Mouse (Mus musculus) liver, embryonic 14.5 days (tissue): Measurements from ENCODE around the gene Creb5. TPM values are rescaled to one million over a fixed set of nuclear protein-coding genes. Genes with fewer than 3 reads are reported as not detected.

ENCODE experiments used
- ATAC-seq: fragments of 200-750 bp; cut with Nextera tagmentation; 2 replicates; pipeline ENCODE4 v1.8.0; 2017; ENCODE audit warnings: moderate number of reproducible peaks, mild to moderate bottlenecking, moderate library complexity; ENCODE audit not compliant: insufficient read depth
- DNase-seq, 3 experiments: peaks; one replicate each; pipeline ENCODE4 v3.0.0-alpha.2; 2012 to 2013; ENCODE audit warnings: low read depth in 3 of 3, low spot score in 3 of 3
- H3K27ac ChIP-seq: fragments of 300-500 bp; sonication (generic); 2 replicates; pipeline ENCODE4 v1.5.1; 2014; ENCODE audit warnings: moderate library complexity, mild to moderate bottlenecking, control low read depth, inconsistent platforms
- H3K27me3 ChIP-seq: fragments of 300-500 bp; sonication (generic); 2 replicates; pipeline ENCODE4 v1.6.1; 2014; ENCODE audit warnings: mild to moderate bottlenecking, low read length, moderate library complexity; ENCODE audit not compliant: control insufficient read depth, insufficient read depth
- H3K36me3 ChIP-seq: fragments of 300-500 bp; sonication (generic); replicated peaks from 2 replicates; pipeline ENCODE4 v1.6.1; 2014; ENCODE audit warnings: low read depth; ENCODE audit not compliant: control insufficient read depth, insufficient read depth
- H3K4me1 ChIP-seq, 2 experiments: fragments of 200-500 bp in 1 of 2; fragments of 300-500 bp in 1 of 2; sonication (generic) in 1 of 2; replicated peaks; 2 replicates each; pipeline ENCODE4 v1.6.1; 2012 to 2014; ENCODE audit warnings: antibody characterized with exemption in 1 of 2, inconsistent platforms in 1 of 2, low read length in 1 of 2; ENCODE audit not compliant: control insufficient read depth in 2 of 2, insufficient read depth in 2 of 2
- H3K4me2 ChIP-seq: fragments of 300-500 bp; sonication (generic); 2 replicates; pipeline ENCODE4 v1.6.1; 2014; ENCODE audit warnings: low read depth, mild to moderate bottlenecking, control low read depth, moderate library complexity
- H3K4me3 ChIP-seq, 2 experiments: fragments of 200-500 bp in 1 of 2; fragments of 300-500 bp in 1 of 2; sonication (generic) in 1 of 2; 2 replicates each; pipeline ENCODE4 v1.5.1; 2012 to 2014; ENCODE audit warnings: low read depth in 2 of 2, low read length in 2 of 2, mild to moderate bottlenecking in 2 of 2, control low read depth in 1 of 2, inconsistent platforms in 1 of 2, moderate library complexity in 1 of 2; ENCODE audit not compliant: insufficient read depth in 1 of 2
- H3K9ac ChIP-seq: fragments of 300-500 bp; sonication (generic); replicated peaks from 2 replicates; pipeline ENCODE4 v1.6.1; 2014; ENCODE audit warnings: mild to moderate bottlenecking, control low read depth, moderate library complexity
- H3K9me3 ChIP-seq: fragments of 300-500 bp; sonication (generic); 2 replicates; pipeline ENCODE4 v1.6.1; 2016; ENCODE audit warnings: low read length, mixed read lengths; ENCODE audit not compliant: control insufficient read depth
- CTCF ChIP-seq: IDR thresholded peaks from 2 replicates; pipeline ENCODE4 v1.5.1; 2016; ENCODE audit warnings: antibody characterized with exemption, low read depth, control low read depth
- EP300 ChIP-seq: IDR thresholded peaks from 2 replicates; pipeline ENCODE4 v1.6.1; 2016; ENCODE audit warnings: antibody characterized with exemption, low read depth
- WGBS: fragments of 180-500 bp; shearing (Covaris S2); extraction: QIAGEN DNeasy Blood & Tissue Kit; methylation state at CpG from one replicate; pipeline ENCODE4 v1.1.7; 2014; ENCODE audit not compliant: insufficient replicate concordance; 5-methylcytosine and 5-hydroxymethylcytosine counted together
- polyA plus RNA-seq, 2 experiments: library from polyadenylated mRNA; depleted of rRNA in 1 of 2; stranded (reverse) in 1 of 2; unstranded in 1 of 2; fragments of >200 nt; fragmentation: Nextera tagmentation in 1 of 2; extraction: Ambion mirVana in 1 of 2; gene quantifications; 2 replicates each; pipeline versions ENCODE4 v1.2.1 to v1.2.3; 2012 to 2014

Gene Creb5
- polyA plus RNA-seq, 2 experiments: 0.04 to 0.06 TPM

- H3K27me3 ChIP-seq: no peaks in the 10 kb centered on the region
- no peak overlapping the region for H3K27ac ChIP-seq
- 60% methylated on average over 5 of the region's 5 CpGs for WGBS
- H3K9ac ChIP-seq: no peak overlapping the region
- no peaks in the 10 kb centered on the region for H3K36me3 ChIP-seq
- no peak overlapping the region for H3K4me2 ChIP-seq
- ATAC-seq (no peak), DNase-seq (no peak)
- H3K4me1 ChIP-seq: no peaks in the 10 kb centered on the region
- H3K9me3 ChIP-seq: no peaks in the 10 kb centered on the region
- H3K4me3 ChIP-seq: no peak overlapping the region
- no peak for TF ChIP-seq EP300
- no peak for TF ChIP-seq CTCF
These were observed 102.2 kb downstream of the Creb5 start for GRCm38 (mm10) chr6:53389277-53389676.

- H3K36me3 ChIP-seq: no peaks in the 10 kb centered on the region
- TF ChIP-seq CTCF (no peak), EP300 (no peak)
- no peak overlapping the region for H3K4me2 ChIP-seq
- H3K4me1 ChIP-seq: no peaks in the 10 kb centered on the region
- DNase-seq (no peak), ATAC-seq (no peak)
- H3K27me3 ChIP-seq: no peaks in the 10 kb centered on the region
- no peak overlapping the region for H3K27ac ChIP-seq
- no peak overlapping the region for H3K9ac ChIP-seq
- 14% methylated on average over 6 of the region's 6 CpGs for WGBS
- H3K4me3 ChIP-seq: no peak overlapping the region
- no peaks in the 10 kb centered on the region for H3K9me3 ChIP-seq
These were observed 103.3 kb downstream of the Creb5 start for GRCm38 (mm10) chr6:53390413-53390812.

GRCm38 (mm10) chr6:53394026-53394425, 107.0 kb downstream of the Creb5 start:
- no peaks in the 10 kb centered on the region for H3K27me3 ChIP-seq
- TF ChIP-seq CTCF: no peak
- TF ChIP-seq EP300: no peak
- no peak overlapping the region for H3K4me2 ChIP-seq
- H3K4me1 ChIP-seq: no peaks in the 10 kb centered on the region
- no peak for ATAC-seq
- H3K27ac ChIP-seq: no peak overlapping the region
- DNase-seq: no peak
- 29% methylated on average over 7 of the region's 7 CpGs for WGBS
- H3K36me3 ChIP-seq: no peaks in the 10 kb centered on the region
- no peak overlapping the region for H3K4me3 ChIP-seq
- H3K9ac ChIP-seq: no peak overlapping the region
- no peaks in the 10 kb centered on the region for H3K9me3 ChIP-seq

DNA sequence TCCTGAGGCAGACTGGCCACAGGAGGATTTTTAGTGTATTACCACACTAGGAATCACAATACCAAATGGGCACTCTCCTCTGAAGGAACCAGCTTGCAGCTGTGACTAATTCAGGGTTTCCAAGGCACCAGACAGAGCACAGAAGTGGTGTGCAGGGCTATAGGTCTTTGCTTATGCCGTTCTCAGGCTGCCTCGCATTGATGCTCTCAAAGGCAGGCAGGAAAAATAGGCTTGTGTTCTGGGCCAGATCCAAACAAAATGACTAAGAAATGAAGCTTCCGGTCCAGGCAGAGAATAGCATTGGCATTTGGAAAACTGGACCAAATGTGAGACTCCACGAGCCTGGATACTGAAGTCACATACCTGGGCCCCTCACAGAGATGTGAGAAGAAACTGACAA, 108.1 kb downstream of the Creb5 start:
- TF ChIP-seq CTCF (no peak), EP300 (no peak)
- H3K9ac ChIP-seq: no peak overlapping the region
- ATAC-seq (no peak), DNase-seq (no peak)
- no peak overlapping the region for H3K4me2 ChIP-seq
- WGBS: 58% methylated on average over 4 of the region's 4 CpGs
- H3K27me3 ChIP-seq: no peaks in the 10 kb centered on the region
- H3K9me3 ChIP-seq: no peaks in the 10 kb centered on the region
- no peaks in the 10 kb centered on the region for H3K4me1 ChIP-seq
- no peak overlapping the region for H3K27ac ChIP-seq
- H3K4me3 ChIP-seq: no peak overlapping the region
- H3K36me3 ChIP-seq: no peaks in the 10 kb centered on the region

- ATAC-seq: no peak
- H3K4me3 ChIP-seq: no peak overlapping the region
- no peak for DNase-seq
- TF ChIP-seq CTCF: no peak
- no peak for TF ChIP-seq EP300
- WGBS: 65% methylated on average over 3 of the region's 3 CpGs
- H3K27ac ChIP-seq: no peak overlapping the region
- no peaks in the 10 kb centered on the region for H3K36me3 ChIP-seq
- no peaks in the 10 kb centered on the region for H3K4me1 ChIP-seq
- no peaks in the 10 kb centered on the region for H3K27me3 ChIP-seq
- no peak overlapping the region for H3K9ac ChIP-seq
- H3K9me3 ChIP-seq: no peaks in the 10 kb centered on the region
- H3K4me2 ChIP-seq: no peak overlapping the region
These were observed 109.4 kb downstream of the Creb5 start for GRCm38 (mm10) chr6:53396421-53396820.
